Mouse (Mus musculus) liver, embryonic 11.5 days (tissue): ENCODE measurements around the gene Grip1. TPM values are rescaled to one million over a fixed set of nuclear protein-coding genes. Genes with fewer than 3 reads are reported as not detected.

Source experiments
- ATAC-seq: fragments of 200-750 bp; cut with Nextera tagmentation; replicated peaks from 2 replicates; pipeline ENCODE4 v1.8.0; 2017; ENCODE audit warnings: moderate number of reproducible peaks, mild to moderate bottlenecking, moderate TSS enrichment, moderate library complexity; ENCODE audit not compliant: low FRiP score
- DNase-seq: peaks from one replicate; pipeline ENCODE4 v3.0.0-alpha.2; 2017; ENCODE audit warnings: low spot score
- H3K27ac ChIP-seq: fragments of 300-500 bp; sonication (generic); 2 replicates; pipeline ENCODE4 v1.5.1; 2014; ENCODE audit warnings: mild to moderate bottlenecking, low read depth, low read length, control low read depth
- H3K27me3 ChIP-seq: fragments of 300-500 bp; sonication (generic); replicated peaks from 2 replicates; pipeline ENCODE4 v1.6.1; 2014; ENCODE audit warnings: low read length, mixed read lengths; ENCODE audit not compliant: control insufficient read depth, insufficient read depth
- H3K36me3 ChIP-seq: fragments of 300-500 bp; sonication (generic); 2 replicates; pipeline ENCODE4 v1.6.1; 2014; ENCODE audit warnings: mild to moderate bottlenecking, low read length, moderate library complexity, mixed read lengths; ENCODE audit not compliant: control insufficient read depth, insufficient read depth
- H3K4me1 ChIP-seq: fragments of 300-500 bp; sonication (generic); replicated peaks from 2 replicates; pipeline ENCODE4 v1.6.1; 2014; ENCODE audit warnings: low read length, mixed read lengths; ENCODE audit not compliant: control insufficient read depth, insufficient read depth
- H3K4me2 ChIP-seq: fragments of 300-500 bp; sonication (generic); 2 replicates; pipeline ENCODE4 v1.6.1; 2014; ENCODE audit warnings: mild to moderate bottlenecking, control low read depth, moderate library complexity
- H3K4me3 ChIP-seq: fragments of 300-500 bp; sonication (generic); 2 replicates; pipeline ENCODE4 v1.5.1; 2014; ENCODE audit warnings: low read depth, low read length, control low read depth
- H3K9ac ChIP-seq: fragments of 300-500 bp; sonication (generic); 2 replicates; pipeline ENCODE4 v1.6.1; 2014; ENCODE audit warnings: low read depth, low read length, control low read depth
- H3K9me3 ChIP-seq: fragments of 300-500 bp; sonication (generic); 2 replicates; pipeline ENCODE4 v1.6.1; 2016; ENCODE audit warnings: low read length, inconsistent platforms, mixed read lengths; ENCODE audit not compliant: control insufficient read depth
- WGBS: fragments of 180-500 bp; shearing (Covaris S2); extraction: QIAGEN DNeasy Blood & Tissue Kit; methylation state at CpG from one replicate; pipeline ENCODE4 v1.1.7; 2014; 5-methylcytosine and 5-hydroxymethylcytosine counted together
- polyA plus RNA-seq: library from polyadenylated mRNA; unstranded; fragments of >200 nt; fragmentation: Nextera tagmentation; extraction: Ambion mirVana; gene quantifications from 2 replicates; pipeline ENCODE4 v1.2.1, GENCODE M21; 2014

Gene Grip1
- polyA plus RNA-seq, 1 experiment from 2014 or later: 2.3 TPM

- Histone ChIP-seq H3K4me3 (no peak overlapping the region), H3K27me3 (no peaks in the 10 kb centered on the region), H3K4me2 (no peak overlapping the region), H3K9me3 (no peaks in the 10 kb centered on the region), H3K4me1 (no peaks in the 10 kb centered on the region), H3K27ac (no peak overlapping the region), H3K9ac (no peak overlapping the region), H3K36me3 (no peaks in the 10 kb centered on the region)
- DNase-seq (no peak), ATAC-seq (no peak)
- 90% methylated on average over 11 of the region's 11 CpGs for WGBS
Observed at GRCm38 (mm10) chr10:119521686-119522085, 68.1 kb downstream of the Grip1 start.

- Histone ChIP-seq H3K27ac (no peak overlapping the region), H3K4me1 (no peaks in the 10 kb centered on the region), H3K9ac (no peak overlapping the region), H3K4me3 (no peak overlapping the region), H3K9me3 (no peaks in the 10 kb centered on the region), H3K36me3 (no peaks in the 10 kb centered on the region), H3K4me2 (no peak overlapping the region), H3K27me3 (no peaks in the 10 kb centered on the region)
- DNase-seq: no peak
- no peak for ATAC-seq
- WGBS: 85% methylated on average over 3 of the region's 3 CpGs
Observed at GRCm38 (mm10) chr10:119525730-119526129, 72.1 kb downstream of the Grip1 start.

DNA sequence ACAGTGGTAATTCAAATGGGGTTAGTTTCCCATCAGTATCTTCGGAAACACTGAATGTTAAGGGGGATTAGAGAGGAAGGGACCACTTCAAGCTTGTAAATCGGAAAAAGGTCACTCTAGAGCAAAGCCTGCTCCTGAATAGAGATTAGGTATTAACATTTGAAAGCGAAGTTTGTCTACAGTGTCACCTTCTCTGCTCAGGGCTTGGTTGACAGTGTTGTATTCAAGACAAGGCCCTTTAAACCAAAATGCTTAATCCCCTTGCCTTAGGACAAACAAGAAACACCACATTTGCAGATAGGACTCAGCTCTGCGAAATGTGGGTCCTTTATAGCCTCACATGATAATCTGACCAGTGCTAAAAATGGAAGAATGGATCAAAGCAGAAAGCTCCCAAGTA lies 81.2 kb downstream of the Grip1 start:
- no peak overlapping the region for H3K27ac ChIP-seq
- no peak for ATAC-seq
- no peak overlapping the region for H3K4me3 ChIP-seq
- H3K27me3 ChIP-seq: no peaks in the 10 kb centered on the region
- H3K36me3 ChIP-seq: no peaks in the 10 kb centered on the region
- no peaks in the 10 kb centered on the region for H3K9me3 ChIP-seq
- 56% methylated on average over 4 of the region's 4 CpGs for WGBS
- H3K9ac ChIP-seq: no peak overlapping the region
- no peak for DNase-seq
- H3K4me1 ChIP-seq: no peaks in the 10 kb centered on the region
- H3K4me2 ChIP-seq: no peak overlapping the region

DNA sequence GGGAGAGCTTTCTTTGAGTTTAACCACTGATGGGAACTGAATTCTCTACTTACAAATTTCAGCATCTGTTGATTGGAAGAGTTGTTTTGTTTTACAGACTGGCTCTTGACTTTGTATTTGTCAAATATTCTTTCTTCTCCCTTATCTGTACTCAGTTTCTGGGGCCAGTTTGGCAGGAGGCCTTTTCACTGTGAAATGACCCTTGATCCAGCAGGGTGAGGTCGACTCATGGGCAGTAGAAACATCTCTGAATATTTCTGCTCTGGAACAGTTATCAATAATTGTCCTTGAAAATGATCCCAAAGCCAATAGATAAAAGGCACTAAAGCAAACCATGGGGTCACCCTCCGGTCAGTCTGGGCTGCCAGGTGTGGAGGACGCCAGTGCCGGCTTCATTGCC lies 88.0 kb downstream of the Grip1 start:
- no peak overlapping the region for H3K9ac ChIP-seq
- DNase-seq (no peak), ATAC-seq (no peak)
- no peaks in the 10 kb centered on the region for H3K36me3 ChIP-seq
- no peaks in the 10 kb centered on the region for H3K9me3 ChIP-seq
- no peak overlapping the region for H3K4me3 ChIP-seq
- H3K27me3 ChIP-seq: no peaks in the 10 kb centered on the region
- H3K4me2 ChIP-seq: no peak overlapping the region
- H3K27ac ChIP-seq: no peak overlapping the region
- no peaks in the 10 kb centered on the region for H3K4me1 ChIP-seq
- WGBS: 67% methylated on average over 4 of the region's 4 CpGs

- Histone ChIP-seq H3K4me1 (no peaks in the 10 kb centered on the region), H3K9me3 (no peaks in the 10 kb centered on the region), H3K27me3 (no peaks in the 10 kb centered on the region), H3K4me2 (no peak overlapping the region), H3K4me3 (no peak overlapping the region), H3K36me3 (no peaks in the 10 kb centered on the region), H3K9ac (no peak overlapping the region), H3K27ac (no peak overlapping the region)
- 70% methylated on average over 7 of the region's 7 CpGs for WGBS
- ATAC-seq (no peak), DNase-seq (no peak)
Observed at GRCm38 (mm10) chr10:119543771-119544170, 90.1 kb downstream of the Grip1 start.

DNA sequence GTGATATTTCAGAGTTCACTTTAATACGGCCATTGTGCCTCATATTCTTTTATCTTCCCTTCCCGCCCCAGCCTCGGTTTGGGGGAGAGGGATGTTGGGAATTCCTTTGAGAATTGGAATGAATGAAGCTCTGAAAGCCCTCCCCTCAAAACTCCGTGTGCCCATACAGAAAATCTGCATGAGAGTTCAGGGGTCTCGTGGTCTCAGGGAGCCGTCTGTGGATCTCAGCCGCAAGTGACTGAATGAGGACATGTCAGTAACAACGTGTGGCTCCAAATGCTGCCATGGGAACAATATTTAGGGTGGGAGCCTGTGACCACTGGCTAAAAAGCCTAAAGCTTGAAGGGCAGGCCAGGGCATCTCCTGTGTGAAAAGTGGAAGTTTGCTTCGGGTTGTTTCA lies 91.1 kb downstream of the Grip1 start:
- no peak for ATAC-seq

DNA sequence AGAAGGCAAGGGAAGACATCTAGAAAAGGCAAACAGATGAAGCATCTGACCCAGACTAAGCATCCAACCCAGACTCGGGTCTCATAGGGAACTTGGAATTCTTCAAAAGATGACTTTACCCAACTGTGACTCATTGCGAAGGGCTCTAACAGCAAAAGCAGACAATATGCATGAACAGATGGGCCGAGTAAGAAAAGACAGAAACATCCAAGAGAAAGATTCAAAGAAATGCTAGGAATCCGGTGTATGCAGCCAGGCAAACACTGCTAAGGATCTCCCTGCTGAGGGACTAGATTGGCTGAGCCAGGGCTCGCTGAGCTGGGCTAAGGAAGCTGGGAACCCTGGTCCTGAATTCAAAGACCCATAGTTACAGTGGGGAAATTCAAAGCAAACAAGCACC lies 94.2 kb downstream of the Grip1 start:
- H3K27me3 ChIP-seq: no peaks in the 10 kb centered on the region
- H3K27ac ChIP-seq: no peak overlapping the region
- no peak overlapping the region for H3K4me2 ChIP-seq
- WGBS: 66% methylated on average over 5 of the region's 5 CpGs
- DNase-seq (no peak), ATAC-seq (no peak)
- H3K9ac ChIP-seq: no peak overlapping the region
- no peaks in the 10 kb centered on the region for H3K4me1 ChIP-seq
- H3K9me3 ChIP-seq: no peaks in the 10 kb centered on the region
- H3K4me3 ChIP-seq: no peak overlapping the region
- no peaks in the 10 kb centered on the region for H3K36me3 ChIP-seq

More for the DNA sequence above, 91.1 kb downstream of the Grip1 start:
- H3K4me2 ChIP-seq: no peak overlapping the region
- H3K9ac ChIP-seq: no peak overlapping the region
- H3K27ac ChIP-seq: no peak overlapping the region
- no peaks in the 10 kb centered on the region for H3K36me3 ChIP-seq
- H3K9me3 ChIP-seq: no peaks in the 10 kb centered on the region
- WGBS: 76% methylated on average over 9 of the region's 9 CpGs
- H3K27me3 ChIP-seq: no peaks in the 10 kb centered on the region
- no peaks in the 10 kb centered on the region for H3K4me1 ChIP-seq
- no peak for DNase-seq
- no peak overlapping the region for H3K4me3 ChIP-seq

DNA sequence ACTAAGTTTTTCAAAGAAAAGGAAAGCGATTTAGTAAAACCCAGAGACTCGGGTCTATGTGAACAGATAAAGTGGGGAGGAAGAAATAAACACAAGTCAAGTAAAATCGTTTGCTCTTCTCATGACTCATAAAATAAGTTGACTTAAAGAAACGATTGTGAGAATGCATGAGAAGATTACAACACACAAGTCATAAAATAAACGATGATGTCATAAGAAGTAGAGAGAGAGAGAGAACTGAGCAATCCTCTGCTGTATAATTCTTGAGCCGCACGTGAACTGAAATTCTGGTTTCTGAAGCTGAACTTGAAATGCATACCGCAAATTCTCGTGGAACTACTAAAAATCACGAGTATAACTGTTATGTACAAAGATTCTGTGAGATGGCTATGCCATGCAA lies 95.1 kb downstream of the Grip1 start:
- no peaks in the 10 kb centered on the region for H3K27me3 ChIP-seq
- DNase-seq: no peak
- WGBS: 78% methylated on average over 10 of the region's 10 CpGs
- no peak overlapping the region for H3K4me2 ChIP-seq
- no peaks in the 10 kb centered on the region for H3K9me3 ChIP-seq
- H3K27ac ChIP-seq: no peak overlapping the region
- ATAC-seq: no peak
- no peaks in the 10 kb centered on the region for H3K36me3 ChIP-seq
- H3K4me1 ChIP-seq: no peaks in the 10 kb centered on the region
- H3K4me3 ChIP-seq: no peak overlapping the region
- H3K9ac ChIP-seq: no peak overlapping the region

DNA sequence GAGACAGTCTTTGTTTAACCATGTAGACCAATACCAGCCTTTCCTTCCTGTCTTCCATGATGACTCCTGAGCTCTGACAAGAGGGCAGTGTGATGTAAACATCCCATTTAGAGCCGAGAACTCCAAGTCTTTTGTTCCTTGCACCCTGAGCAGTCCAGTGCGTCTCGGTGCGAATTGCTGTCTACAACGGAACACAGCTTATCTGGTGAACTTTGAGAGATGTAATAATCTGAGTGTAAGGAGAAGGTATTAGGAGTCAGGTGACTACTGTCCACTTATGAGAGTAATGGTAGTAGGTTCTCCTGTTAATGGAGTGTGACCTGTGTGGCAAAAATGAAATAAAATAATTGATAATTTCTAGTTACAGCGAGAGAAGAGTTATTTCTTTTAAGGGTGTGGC lies 97.0 kb downstream of the Grip1 start:
- Histone ChIP-seq H3K4me3 (no peak overlapping the region), H3K4me1 (no peaks in the 10 kb centered on the region), H3K9me3 (no peaks in the 10 kb centered on the region), H3K9ac (no peak overlapping the region), H3K36me3 (no peaks in the 10 kb centered on the region), H3K27ac (no peak overlapping the region), H3K4me2 (no peak overlapping the region), H3K27me3 (no peaks in the 10 kb centered on the region)
- no peak for ATAC-seq
- no peak for DNase-seq
- 78% methylated on average over 6 of the region's 6 CpGs for WGBS
